Mouse (Mus musculus) spleen, adult 12 weeks (tissue): ENCODE results near the gene Tmem79.
"Not testable (repeated sequence)": the region's sequence is repeated elsewhere in the genome, so short reads cannot be mapped to it uniquely, and the experiment has no call there.

Experiments
- DNase-seq: peaks from one replicate; pipeline ENCODE4 v3.0.0; 2022; ENCODE audit warnings: low spot score

Gene Tmem79

GRCm38 (mm10) chr3:88281141-88281916 lies 54.6 kb downstream of the Tmem79 start:
- not testable (repeated sequence) for DNase-seq

- DNase-seq = no peak
These were observed 55.9 kb downstream of the Tmem79 start for GRCm38 (mm10) chr3:88280035-88280434.
